ENCODE assay signal across 28 mouse cellular contexts in the genomic region with DNA sequence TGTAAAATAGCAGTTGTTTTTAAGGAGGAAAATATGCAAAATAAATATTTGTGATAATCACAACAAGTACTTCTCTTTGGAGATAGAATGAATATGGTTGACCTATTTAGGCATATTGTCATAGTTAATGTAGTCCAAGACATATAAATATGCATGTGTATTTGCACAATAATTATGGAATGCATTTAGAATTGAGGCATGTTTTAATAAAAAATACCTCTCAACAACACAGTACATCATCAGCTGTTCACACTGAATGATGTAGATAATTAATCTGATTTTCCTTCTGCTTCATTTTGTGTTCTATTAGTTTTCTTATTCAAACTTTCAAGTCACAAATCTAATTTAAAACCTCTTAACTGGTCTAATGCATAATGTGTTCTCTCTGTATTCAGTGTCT.
"Had no signal": no experiment of that assay in that cellular context is flagged by ENCODE, and none has a peak within 500 bp of the region (broad histone marks: within the 10 kb centered on the region; RNA-seq: fewer than 3 reads in every experiment).

No protein-coding gene starts in this region.

- H3K4me1 ChIP-seq: heart, embryonic 13.5 days; heart, embryonic 15.5 days; hindbrain, embryonic 13.5 days; hindbrain, embryonic 15.5 days; kidney, embryonic 15.5 days; limb, embryonic 10.5 days; limb, embryonic 12.5 days; liver, embryonic 13.5 days; liver, embryonic 15.5 days had no signal

- ATAC-seq: hindbrain, postnatal 0 days; intestine, embryonic 16.5 days had no signal

- H3K9me3 ChIP-seq: heart, embryonic 13.5 days; heart, embryonic 15.5 days; hindbrain, embryonic 13.5 days; hindbrain, embryonic 15.5 days; kidney, embryonic 15.5 days; limb, embryonic 10.5 days; limb, embryonic 12.5 days; liver, embryonic 13.5 days; liver, embryonic 15.5 days had no signal

- H3K4me3 ChIP-seq: heart, adult 2 months; heart, embryonic 13.5 days; heart, embryonic 15.5 days; hindbrain, embryonic 13.5 days; hindbrain, embryonic 15.5 days; kidney, embryonic 15.5 days; left cerebral cortex, adult 2 months; limb, embryonic 10.5 days; limb, embryonic 12.5 days; liver, embryonic 13.5 days; liver, embryonic 15.5 days had no signal

- H3K9ac ChIP-seq: heart, embryonic 13.5 days; heart, embryonic 15.5 days; hindbrain, embryonic 13.5 days; hindbrain, embryonic 15.5 days; kidney, embryonic 15.5 days; limb, embryonic 12.5 days; liver, embryonic 13.5 days; liver, embryonic 15.5 days had no signal

- H3K4me2 ChIP-seq: heart, embryonic 11.5 days; heart, embryonic 13.5 days; heart, embryonic 15.5 days; hindbrain, embryonic 13.5 days; hindbrain, embryonic 15.5 days; kidney, embryonic 15.5 days; limb, embryonic 12.5 days; liver, embryonic 11.5 days; liver, embryonic 13.5 days; liver, embryonic 15.5 days had no signal

- H3K36me3 ChIP-seq: heart, embryonic 13.5 days; heart, embryonic 15.5 days; hindbrain, embryonic 13.5 days; hindbrain, embryonic 15.5 days; kidney, embryonic 15.5 days; limb, embryonic 10.5 days; limb, embryonic 12.5 days; liver, embryonic 13.5 days; liver, embryonic 15.5 days had no signal

- H3K27ac ChIP-seq: heart, adult 2 months; heart, embryonic 13.5 days; heart, embryonic 15.5 days; hindbrain, embryonic 13.5 days; hindbrain, embryonic 15.5 days; hindbrain, postnatal 0 days; kidney, embryonic 15.5 days; kidney, postnatal 0 days; left cerebral cortex, adult 2 months; limb, embryonic 10.5 days; limb, embryonic 12.5 days; liver, embryonic 13.5 days; liver, embryonic 15.5 days had no signal

- DNase-seq: gastrocnemius, postnatal 14 days; gastrocnemius, postnatal 36 days; heart, adult 11 months; heart, adult 2 months; heart, postnatal 14 days; heart, postnatal 36 days; kidney, adult 11 months; kidney, adult 2 months; kidney, adult 9 months; kidney, postnatal 14 days; kidney, postnatal 36 days; layer of hippocampus, adult 9-11 months; liver; liver, embryonic 13.5 days had no signal

- H3K27me3 ChIP-seq: heart, embryonic 13.5 days; heart, embryonic 15.5 days; hindbrain, embryonic 13.5 days; hindbrain, embryonic 15.5 days; kidney, embryonic 15.5 days; limb, embryonic 12.5 days; liver, embryonic 13.5 days; liver, embryonic 15.5 days had no signal
